Mouse (Mus musculus): Measurements from ENCODE around the gene Zfp1. TPM values are rescaled to one million over a fixed set of nuclear protein-coding genes. Genes with fewer than 3 reads are reported as not detected.

Zfp1 gene
- total RNA-seq, 1 experiment from 2014 or later: 9.6 TPM

DNA sequence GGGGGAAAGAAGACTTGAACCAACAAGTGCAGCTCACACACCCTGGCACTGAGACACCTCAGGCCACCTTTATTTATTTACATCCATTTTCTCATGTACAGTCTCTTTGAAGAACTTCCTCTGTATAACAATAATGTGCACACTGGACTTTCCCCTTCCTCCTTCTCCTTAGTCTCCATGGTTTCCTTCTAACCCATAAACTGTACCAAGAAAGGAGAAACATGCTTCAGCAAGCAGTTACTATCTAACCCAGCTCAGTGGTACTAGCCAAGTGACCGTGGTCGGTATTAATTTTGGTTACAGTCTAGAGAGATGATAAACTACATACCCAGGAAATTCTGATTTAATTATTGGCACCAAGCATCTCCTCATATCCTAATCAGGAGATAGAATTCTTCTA, 10.3 kb downstream of the Zfp1 start:
- ATAC-seq (replicated peaks; ENCODE audit: insufficient number of reproducible peaks, low FRiP score, low TSS enrichment, poor library complexity, severe bottlenecking): no peak

DNA sequence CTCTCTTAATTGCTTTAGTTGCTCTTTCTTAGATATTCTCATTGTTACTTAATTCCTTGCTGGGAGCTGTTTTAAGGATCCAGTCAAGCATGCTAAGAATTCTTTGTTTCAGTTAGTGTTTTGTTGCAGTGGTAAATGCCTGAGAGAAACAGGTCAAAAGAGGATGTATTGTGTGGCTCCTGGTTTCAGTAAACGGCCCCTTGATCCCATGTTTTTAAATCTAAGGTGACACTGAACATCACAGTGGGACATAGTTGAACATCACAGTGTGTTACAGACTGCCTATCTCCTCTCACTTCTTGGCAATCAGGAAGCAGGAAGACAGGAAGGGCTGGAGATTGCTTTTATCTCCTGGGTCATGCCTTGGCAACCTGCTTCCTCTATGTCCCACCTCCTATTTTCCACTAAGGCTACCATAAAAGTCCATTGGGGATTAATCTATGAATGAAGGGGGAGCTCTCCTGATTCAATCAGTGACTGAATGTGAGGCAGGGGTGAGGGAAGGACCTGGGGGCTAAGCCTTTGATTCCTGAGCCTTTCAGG, 14.2 kb downstream of the Zfp1 start:
- no peak for ATAC-seq (replicated peaks; ENCODE audit: insufficient number of reproducible peaks, low FRiP score, low TSS enrichment, poor library complexity, severe bottlenecking)

- ATAC-seq (replicated peaks; ENCODE audit: insufficient number of reproducible peaks, low FRiP score, low TSS enrichment, poor library complexity, severe bottlenecking): no peak; the same call in 1 of the 2 replicates
Observed at GRCm38 (mm10) chr8:111658819-111659423, 15.7 kb downstream of the Zfp1 start.

GRCm38 (mm10) chr8:111662473-111662872, 19.3 kb downstream of the Zfp1 start:
- peak; percentile 67 for ATAC-seq (replicated peaks; ENCODE audit: insufficient number of reproducible peaks, low FRiP score, low TSS enrichment, poor library complexity, severe bottlenecking)

DNA sequence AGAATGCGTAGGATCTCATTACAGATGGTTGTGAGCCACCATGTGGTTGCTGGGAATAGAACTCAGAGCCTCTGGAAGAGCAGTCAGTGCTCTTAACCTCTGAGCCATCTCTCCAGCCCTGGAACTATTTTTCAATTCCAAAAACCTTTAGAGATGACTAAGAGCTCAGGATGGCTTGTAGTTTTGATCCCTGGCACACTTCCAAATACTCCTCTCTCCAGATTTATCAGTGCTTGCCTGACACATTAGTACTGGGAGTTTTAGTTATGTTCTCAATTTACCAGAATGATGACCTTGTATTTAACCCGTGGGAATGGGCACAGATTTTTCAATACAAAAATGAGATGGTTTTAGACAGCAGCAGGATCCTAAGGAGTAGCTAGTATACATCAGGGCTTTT, 23.6 kb downstream of the Zfp1 start:
- ATAC-seq (replicated peaks; ENCODE audit: insufficient number of reproducible peaks, low FRiP score, low TSS enrichment, poor library complexity, severe bottlenecking): no peak

GRCm38 (mm10) chr8:111676237-111676636, 33.0 kb downstream of the Zfp1 start:
- ATAC-seq (replicated peaks; ENCODE audit: insufficient number of reproducible peaks, low FRiP score, low TSS enrichment, poor library complexity, severe bottlenecking): 0 out of 2 replicates have a peak, but pooled peaks have one; percentile 4

- peak; percentile 60 for ATAC-seq (replicated peaks; ENCODE audit: insufficient number of reproducible peaks, low FRiP score, low TSS enrichment, poor library complexity, severe bottlenecking)
Observed at GRCm38 (mm10) chr8:111678111-111678510, 34.9 kb downstream of the Zfp1 start.

- ATAC-seq (replicated peaks; ENCODE audit: insufficient number of reproducible peaks, low FRiP score, low TSS enrichment, poor library complexity, severe bottlenecking): no peak
Observed at GRCm38 (mm10) chr8:111678848-111679247, 35.6 kb downstream of the Zfp1 start.

DNA sequence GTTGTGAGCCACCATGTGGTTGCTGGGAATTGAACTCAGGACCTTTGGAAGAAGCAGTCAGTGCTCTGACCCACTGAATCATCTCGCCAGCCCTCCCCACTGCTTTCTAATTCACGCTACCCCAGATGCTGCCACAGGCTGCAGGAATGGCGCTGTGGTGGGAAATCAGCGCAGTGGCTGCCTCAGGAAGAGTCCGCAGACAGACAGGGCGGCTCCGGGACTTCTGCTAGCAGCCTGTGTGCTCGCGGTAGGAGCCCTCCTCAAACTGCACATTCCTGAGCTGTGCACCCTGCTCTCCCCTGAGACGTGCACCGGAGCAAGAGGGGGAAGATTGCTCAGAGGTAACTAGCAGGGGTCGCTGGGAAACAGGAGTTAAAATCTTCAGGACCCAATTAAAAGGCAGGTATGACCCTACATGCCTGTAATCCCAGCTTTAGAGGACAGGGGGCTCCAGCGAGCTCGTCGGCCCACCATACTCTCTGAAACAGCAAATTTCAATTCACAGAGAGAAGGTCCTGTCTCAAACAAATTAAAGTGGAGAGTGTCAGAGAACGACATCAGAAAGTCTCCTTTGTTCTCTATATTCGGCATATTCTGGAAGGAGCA, 37.3 kb downstream of the Zfp1 start:
- no peak for ATAC-seq (replicated peaks; ENCODE audit: insufficient number of reproducible peaks, low FRiP score, low TSS enrichment, poor library complexity, severe bottlenecking)

GRCm38 (mm10) chr8:111681153-111681552, 38.0 kb downstream of the Zfp1 start:
- no peak for ATAC-seq (replicated peaks; ENCODE audit: insufficient number of reproducible peaks, low FRiP score, low TSS enrichment, poor library complexity, severe bottlenecking)

DNA sequence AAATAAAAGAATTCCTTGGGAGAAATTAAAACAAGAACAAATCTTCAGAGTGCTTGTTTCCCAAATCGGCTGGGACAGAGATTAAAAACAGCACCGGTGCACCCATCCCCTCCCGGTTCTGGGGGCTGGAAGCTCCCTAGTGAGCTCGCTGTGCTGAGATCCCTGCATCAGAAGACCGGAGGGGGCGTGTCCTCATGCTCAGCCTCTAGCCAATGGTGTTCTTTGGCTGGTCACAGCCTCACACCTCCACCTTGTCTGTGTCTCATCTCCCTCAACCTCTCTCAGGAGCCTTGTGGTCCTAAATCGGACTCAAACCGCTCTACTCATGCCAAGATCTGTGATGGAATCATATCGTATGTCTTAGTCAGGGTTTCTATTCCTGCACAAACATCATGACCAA, 39.3 kb downstream of the Zfp1 start:
- ATAC-seq (replicated peaks; ENCODE audit: insufficient number of reproducible peaks, low FRiP score, low TSS enrichment, poor library complexity, severe bottlenecking): no peak

GRCm38 (mm10) chr8:111686881-111687280, 43.7 kb downstream of the Zfp1 start:
- ATAC-seq (replicated peaks; ENCODE audit: insufficient number of reproducible peaks, low FRiP score, low TSS enrichment, poor library complexity, severe bottlenecking): no peak

DNA sequence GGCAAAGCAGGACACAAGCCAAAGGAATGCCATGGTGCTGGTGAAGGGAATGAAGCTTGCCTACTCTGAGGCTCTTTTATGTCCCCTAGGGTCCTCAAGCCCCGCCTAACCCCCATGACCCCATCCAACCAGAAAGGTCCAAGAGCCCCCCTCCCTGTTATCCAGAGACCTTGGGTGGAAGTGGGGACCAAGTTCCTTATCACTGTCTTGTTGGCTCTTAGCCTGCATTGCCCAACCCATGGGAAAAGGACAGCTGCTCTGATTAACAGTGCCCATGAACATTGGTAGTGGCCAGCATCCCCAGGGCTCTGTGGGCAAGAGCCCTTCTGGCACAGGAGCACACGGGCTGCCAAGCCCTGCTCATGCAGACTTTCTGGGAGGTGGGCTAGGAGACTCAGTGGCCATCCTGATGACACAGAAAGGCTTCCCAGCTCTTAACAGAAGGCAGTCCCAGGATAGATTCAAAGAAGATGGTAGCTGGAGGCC, 47.8 kb downstream of the Zfp1 start, which contains the start of gene Ctrb1:
Ctrb1 (minus strand) TSS at position 51 of the 486 bp plus-strand sequence.
- no peak for ATAC-seq (replicated peaks; ENCODE audit: insufficient number of reproducible peaks, low FRiP score, low TSS enrichment, poor library complexity, severe bottlenecking)

DNA sequence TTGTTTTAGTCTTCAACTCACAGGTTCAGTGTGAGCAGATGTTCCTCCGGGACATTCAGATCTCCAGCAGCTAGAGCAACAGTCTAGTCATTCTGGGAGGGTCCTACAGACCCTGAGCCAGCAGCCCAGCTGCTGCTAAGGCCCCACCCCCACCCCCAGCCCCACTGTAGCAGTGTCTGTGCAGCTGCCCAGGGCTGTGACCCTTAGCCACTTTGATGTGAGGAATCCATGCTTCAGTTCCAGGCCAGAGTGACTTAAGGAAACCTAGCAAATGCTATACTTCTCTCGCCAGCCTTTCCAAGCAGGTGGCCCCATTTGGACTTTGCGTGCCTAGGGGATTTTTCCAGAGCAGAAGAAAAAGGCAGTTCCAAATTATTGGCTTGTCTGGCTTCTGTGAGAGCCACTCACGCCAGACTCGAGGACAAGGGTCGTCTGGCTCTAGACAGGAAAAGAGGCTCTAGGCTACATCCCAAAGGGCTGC, 50.1 kb downstream of the Zfp1 start:
- ATAC-seq (replicated peaks; ENCODE audit: insufficient number of reproducible peaks, low FRiP score, low TSS enrichment, poor library complexity, severe bottlenecking): no peak

GRCm38 (mm10) chr8:111695441-111695840, 52.2 kb downstream of the Zfp1 start:
- no peak for ATAC-seq (replicated peaks; ENCODE audit: insufficient number of reproducible peaks, low FRiP score, low TSS enrichment, poor library complexity, severe bottlenecking)

- no peak for ATAC-seq (replicated peaks; ENCODE audit: insufficient number of reproducible peaks, low FRiP score, low TSS enrichment, poor library complexity, severe bottlenecking)
Observed at GRCm38 (mm10) chr8:111697655-111698054, 54.5 kb downstream of the Zfp1 start.

GRCm38 (mm10) chr8:111699035-111699434, 55.8 kb downstream of the Zfp1 start:
- no peak for ATAC-seq (replicated peaks; ENCODE audit: insufficient number of reproducible peaks, low FRiP score, low TSS enrichment, poor library complexity, severe bottlenecking)

GRCm38 (mm10) chr8:111700201-111700600, 57.0 kb downstream of the Zfp1 start:
- no peak for ATAC-seq (replicated peaks; ENCODE audit: insufficient number of reproducible peaks, low FRiP score, low TSS enrichment, poor library complexity, severe bottlenecking)

DNA sequence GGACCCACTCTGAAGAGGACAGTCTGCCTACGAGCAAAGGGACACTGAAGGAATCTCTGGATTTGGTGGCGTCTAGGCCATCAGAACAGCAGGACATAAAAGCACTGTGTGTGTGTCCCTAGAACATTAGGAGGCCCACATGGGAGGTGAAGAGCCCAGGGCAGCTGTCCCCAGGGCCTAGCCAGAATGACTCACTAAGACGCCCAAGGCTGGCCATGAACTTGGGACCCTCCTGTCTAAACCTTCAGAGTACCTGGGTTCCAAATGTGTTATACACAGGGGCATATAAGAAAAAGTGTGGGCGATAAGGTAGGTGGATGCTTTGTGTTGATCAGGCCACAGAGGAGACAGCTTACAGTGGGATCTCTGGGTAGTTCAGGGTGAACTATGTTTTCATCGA, 57.5 kb downstream of the Zfp1 start:
- no peak for ATAC-seq (replicated peaks; ENCODE audit: insufficient number of reproducible peaks, low FRiP score, low TSS enrichment, poor library complexity, severe bottlenecking)

GRCm38 (mm10) chr8:111701380-111701779, 58.2 kb downstream of the Zfp1 start:
- no peak for ATAC-seq (replicated peaks; ENCODE audit: insufficient number of reproducible peaks, low FRiP score, low TSS enrichment, poor library complexity, severe bottlenecking)
